Mouse (Mus musculus) left cerebral cortex, adult 11 months (tissue): ENCODE measurements around the gene Gm20814.
"Not testable (repeated sequence)": the region's sequence is repeated elsewhere in the genome, so short reads cannot be mapped to it uniquely, and the experiment has no call there.

Experiments used
- DNase-seq: peaks from one replicate; pipeline ENCODE4 v3.0.0; 2022; ENCODE audit warnings: low spot score

The Gm20814 gene

DNA sequence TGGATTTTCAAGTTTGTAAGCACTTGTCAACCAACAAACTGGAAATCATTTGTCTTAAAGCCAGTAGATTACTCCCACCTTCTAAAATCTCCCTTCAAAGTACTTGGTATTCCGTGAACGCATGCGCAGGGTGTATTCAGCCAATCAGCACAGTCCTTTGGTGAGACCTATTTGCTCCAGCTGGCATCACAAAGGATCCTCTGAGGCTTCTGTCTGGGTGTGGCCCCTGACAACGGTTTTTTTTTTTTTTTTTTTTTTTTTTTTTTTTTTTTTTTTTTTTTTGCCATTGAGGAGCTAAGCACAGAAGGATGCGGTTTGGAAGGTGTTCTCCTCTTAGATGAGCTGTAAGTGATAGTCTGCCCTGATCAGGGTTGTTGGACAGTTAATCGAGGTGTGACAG lies at the start of gene Gm20814:
TSS of gene Gm20814 (plus strand) at position 301 of the 400 bp plus-strand sequence.
- DNase-seq, result not testable (repeated sequence)
